Mouse (Mus musculus) brown adipose tissue, adult 24 weeks (tissue): ENCODE measurements around the gene Scn4a. TPM values are rescaled to one million over a fixed set of nuclear protein-coding genes. Genes with fewer than 3 reads are reported as not detected.
A peak's percentile ranks its signal among the peaks of the same experiment; 100 is the strongest.

ENCODE experiments used
- H3K27ac ChIP-seq: fragments of 200-500 bp; replicated peaks from 2 replicates; pipeline ENCODE4 v1.5.1; 2012; ENCODE audit warnings: low read depth, mild to moderate bottlenecking, low read length
- H3K4me1 ChIP-seq: fragments of 200-500 bp; 2 replicates; pipeline ENCODE4 v1.6.1; 2012; ENCODE audit warnings: low read length, mixed read lengths; ENCODE audit not compliant: control insufficient read depth, insufficient read depth, insufficient read length
- H3K4me3 ChIP-seq: fragments of 200-500 bp; 2 replicates; pipeline ENCODE4 v1.5.1; 2012; ENCODE audit warnings: low read depth, mild to moderate bottlenecking, low read length, moderate library complexity; ENCODE audit not compliant: insufficient read depth
- polyA plus RNA-seq: library from polyadenylated mRNA; stranded (reverse); fragments of >200 nt; gene quantifications from 2 replicates; pipeline ENCODE4 v1.2.4, GENCODE M21; 2012; ENCODE audit not compliant: missing spikeins, insufficient read depth, insufficient read length

The Scn4a gene
- polyA plus RNA-seq, 1 experiment: 1.4 TPM

- H3K27ac ChIP-seq: peak overlapping the region; percentile 98; the same call in 1 of the 2 replicates
- peak overlapping the region; percentile 77 for H3K4me3 ChIP-seq
These were observed 27.9 kb upstream of the Scn4a start for GRCm38 (mm10) chr11:106381011-106381410.

GRCm38 (mm10) chr11:106374979-106375378 is 21.9 kb upstream of the Scn4a start:
- Histone ChIP-seq H3K4me3 (no peak overlapping the region), H3K27ac (no peak overlapping the region)

More at GRCm38 (mm10) chr11:106381011-106381410, 27.9 kb upstream of the Scn4a start:
- peaks cover 9% of the 10 kb centered on the region for H3K4me1 ChIP-seq

GRCm38 (mm10) chr11:106374559-106374958 is 21.5 kb upstream of the Scn4a start:
- 0 out of 2 replicates have a peak, but pooled peaks cover 3% of the 10 kb centered on the region for H3K4me1 ChIP-seq
- no peak overlapping the region for H3K4me3 ChIP-seq
- no peak overlapping the region for H3K27ac ChIP-seq

More at GRCm38 (mm10) chr11:106374979-106375378, 21.9 kb upstream of the Scn4a start:
- H3K4me1 ChIP-seq: peaks cover 3% of the 10 kb centered on the region; the same call in 1 of the 2 replicates

- Histone ChIP-seq H3K27ac (no peak overlapping the region), H3K4me1 (0 out of 2 replicates have a peak, but pooled peaks cover 3% of the 10 kb centered on the region), H3K4me3 (no peak overlapping the region)
These were observed 20.9 kb upstream of the Scn4a start for GRCm38 (mm10) chr11:106373998-106374397.

GRCm38 (mm10) chr11:106366316-106366715 is 13.2 kb upstream of the Scn4a start:
- H3K4me1 ChIP-seq: no peaks in the 10 kb centered on the region

GRCm38 (mm10) chr11:106365366-106365765 is 12.3 kb upstream of the Scn4a start, which contains the start of gene Prr29:
TSS of gene Prr29 (plus strand) at chr11:106365472.
- H3K4me3 ChIP-seq: no peak within 1 kb of the TSS
- no peak within 1 kb of the TSS for H3K27ac ChIP-seq

More at GRCm38 (mm10) chr11:106366316-106366715, 13.2 kb upstream of the Scn4a start:
- no peak overlapping the region for H3K27ac ChIP-seq
- H3K4me3 ChIP-seq: no peak overlapping the region

GRCm38 (mm10) chr11:106364712-106365111 is 11.6 kb upstream of the Scn4a start:
- no peak overlapping the region for H3K4me3 ChIP-seq
- no peaks in the 10 kb centered on the region for H3K4me1 ChIP-seq
- no peak overlapping the region for H3K27ac ChIP-seq

More at GRCm38 (mm10) chr11:106365366-106365765, 12.3 kb upstream of the Scn4a start, which contains the start of gene Prr29:
- no peaks in the 10 kb centered on the region for H3K4me1 ChIP-seq

- Histone ChIP-seq H3K4me3 (no peak overlapping the region), H3K27ac (no peak overlapping the region), H3K4me1 (peaks cover 6% of the 10 kb centered on the region; the same call in 1 of the 2 replicates)
These were observed 6.3 kb upstream of the Scn4a start for GRCm38 (mm10) chr11:106359350-106359749.

- no peak overlapping the region for H3K4me3 ChIP-seq
- H3K4me1 ChIP-seq: peaks cover 10% of the 10 kb centered on the region
- H3K27ac ChIP-seq: no peak overlapping the region
These were observed 2.5 kb upstream of the Scn4a start for GRCm38 (mm10) chr11:106355382-106356128.

- Histone ChIP-seq H3K4me1 (peaks cover 10% of the 10 kb centered on the region), H3K27ac (no peak overlapping the region), H3K4me3 (no peak overlapping the region)
These were observed 1.1 kb upstream of the Scn4a start for GRCm38 (mm10) chr11:106354181-106354580.

- no peak overlapping the region for H3K4me3 ChIP-seq
- no peak overlapping the region for H3K27ac ChIP-seq
- H3K4me1 ChIP-seq: peaks cover 10% of the 10 kb centered on the region
These were observed 1.1 kb downstream of the Scn4a start for GRCm38 (mm10) chr11:106351941-106352340.

GRCm38 (mm10) chr11:106351253-106351652 is 1.8 kb downstream of the Scn4a start:
- Histone ChIP-seq H3K4me3 (no peak overlapping the region), H3K4me1 (peaks cover 10% of the 10 kb centered on the region)

GRCm38 (mm10) chr11:106350853-106351252 is 2.2 kb downstream of the Scn4a start:
- no peak overlapping the region for H3K27ac ChIP-seq
- peaks cover 9% of the 10 kb centered on the region for H3K4me1 ChIP-seq
- H3K4me3 ChIP-seq: no peak overlapping the region

More at GRCm38 (mm10) chr11:106351253-106351652, 1.8 kb downstream of the Scn4a start:
- no peak overlapping the region for H3K27ac ChIP-seq

GRCm38 (mm10) chr11:106349772-106350171 is 3.3 kb downstream of the Scn4a start:
- no peak overlapping the region for H3K27ac ChIP-seq
- H3K4me1 ChIP-seq: peaks cover 4% of the 10 kb centered on the region; the same call in 1 of the 2 replicates
- no peak overlapping the region for H3K4me3 ChIP-seq

GRCm38 (mm10) chr11:106344910-106345309 is 8.2 kb downstream of the Scn4a start:
- Histone ChIP-seq H3K27ac (no peak overlapping the region), H3K4me1 (peaks cover 3% of the 10 kb centered on the region), H3K4me3 (no peak overlapping the region)
